18 mouse cellular contexts compared by ENCODE assay signal in genomic region chr6:103196838-103197237, GRCm38 (mm10).
A peak's percentile ranks its signal among the peaks of the same experiment; 100 is the strongest.
DNase-seq lines count a peak whose midpoint lies in the region; ATAC-seq lines count a peak whose summit lies in the region.
"Had no signal": no experiment of that assay in that cellular context is flagged by ENCODE, and none has a peak within 500 bp of the region (broad histone marks: within the 10 kb centered on the region; RNA-seq: fewer than 3 reads in every experiment).

No protein-coding gene starts in this region.

- peak; percentile 41; the same call in 1 of the 2 replicates for ATAC-seq in midbrain, embryonic 12.5 days (ENCODE audit: low FRiP score, low read depth)
- ATAC-seq in midbrain, embryonic 11.5 days (ENCODE audit: low FRiP score): no peak
- ATAC-seq in neural tube, embryonic 13.5 days (ENCODE audit: low read depth): peak; percentile 78
- ATAC-seq in midbrain, embryonic 16.5 days: 0 out of 2 replicates have a peak, but pooled peaks have one; percentile 25
- ATAC-seq: forebrain, embryonic 16.5 days; inflammation-experienced regulatory T-cells, adult 6 months had no signal

- no peaks in the 10 kb centered on the region for H3K4me1 ChIP-seq in midbrain, embryonic 12.5 days
- H3K4me1 ChIP-seq in midbrain, embryonic 11.5 days (ENCODE audit: control insufficient read depth, insufficient read depth, low read length): no peaks in the 10 kb centered on the region
- peaks cover 10% of the 10 kb centered on the region; the same call in 1 of the 2 replicates for H3K4me1 ChIP-seq in neural tube, embryonic 13.5 days (replicated peaks)
- no peaks in the 10 kb centered on the region for H3K4me1 ChIP-seq in midbrain, embryonic 16.5 days (ENCODE audit: control insufficient read depth, insufficient read depth, low read length)
- H3K4me1 ChIP-seq: embryonic facial prominence, embryonic 12.5 days; heart, embryonic 15.5 days had no signal

- H3K27ac ChIP-seq in midbrain, embryonic 12.5 days (replicated peaks): peak overlapping the region; percentile 46
- H3K27ac ChIP-seq in midbrain, embryonic 11.5 days (ENCODE audit: low read depth, low read length): no peak overlapping the region
- peak overlapping the region; percentile 59 for H3K27ac ChIP-seq in neural tube, embryonic 13.5 days (replicated peaks)
- H3K27ac ChIP-seq in midbrain, embryonic 16.5 days (ENCODE audit: low read length): peak overlapping the region; percentile 53; the same call in 1 of the 2 replicates
- H3K27ac ChIP-seq: embryonic facial prominence, embryonic 12.5 days; heart, embryonic 15.5 days had no signal

- no peak overlapping the region for H3K9ac ChIP-seq in midbrain, embryonic 12.5 days (replicated peaks)
- no peak overlapping the region for H3K9ac ChIP-seq in midbrain, embryonic 11.5 days (ENCODE audit: low read length)
- H3K9ac ChIP-seq in neural tube, embryonic 13.5 days: no peak overlapping the region
- H3K9ac ChIP-seq in midbrain, embryonic 16.5 days (ENCODE audit: low read depth, low read length): no peak overlapping the region
- H3K9ac ChIP-seq: embryonic facial prominence, embryonic 12.5 days; heart, embryonic 15.5 days had no signal

- WGBS in midbrain, embryonic 12.5 days: 83% methylated on average over 6 of the region's 6 CpGs
- 84% methylated on average over 6 of the region's 6 CpGs for WGBS in midbrain, embryonic 11.5 days
- WGBS in neural tube, embryonic 13.5 days: 57% methylated on average over 6 of the region's 6 CpGs
- 64% methylated on average over 6 of the region's 6 CpGs for WGBS in midbrain, embryonic 16.5 days

- no peak for DNase-seq in midbrain, embryonic 11.5 days (ENCODE audit: low spot score, missing footprints)
- no peak for DNase-seq in neural tube, embryonic 10.5 days (ENCODE audit: extremely low spot score, low spot score)
- DNase-seq in heart, adult 9 months (ENCODE audit: low spot score in 2 of 2): no peak
- DNase-seq: adrenal gland, adult 2 months; adrenal gland, postnatal 25 days; cerebellum, adult 8-10 months; cerebellum, postnatal 25 days; gastrocnemius, postnatal 10 days; heart, adult 18-20 months; heart, postnatal 14 days had no signal

- no peaks in the 10 kb centered on the region for H3K36me3 ChIP-seq in midbrain, embryonic 12.5 days
- H3K36me3 ChIP-seq in midbrain, embryonic 11.5 days (ENCODE audit: control insufficient read depth, insufficient read depth, low read length): no peaks in the 10 kb centered on the region
- no peaks in the 10 kb centered on the region for H3K36me3 ChIP-seq in neural tube, embryonic 13.5 days
- H3K36me3 ChIP-seq in midbrain, embryonic 16.5 days (ENCODE audit: control insufficient read depth, insufficient read depth, low read length): no peaks in the 10 kb centered on the region
- H3K36me3 ChIP-seq: embryonic facial prominence, embryonic 12.5 days; heart, embryonic 15.5 days had no signal

- no peak overlapping the region for H3K4me3 ChIP-seq in midbrain, embryonic 12.5 days
- no peak overlapping the region for H3K4me3 ChIP-seq in midbrain, embryonic 11.5 days (ENCODE audit: low read depth, low read length)
- H3K4me3 ChIP-seq in neural tube, embryonic 13.5 days: no peak overlapping the region
- H3K4me3 ChIP-seq in midbrain, embryonic 16.5 days (ENCODE audit: low read depth, low read length): no peak overlapping the region
- H3K4me3 ChIP-seq: embryonic facial prominence, embryonic 12.5 days; heart, embryonic 15.5 days had no signal

- no peaks in the 10 kb centered on the region for H3K27me3 ChIP-seq in midbrain, embryonic 12.5 days
- H3K27me3 ChIP-seq in midbrain, embryonic 11.5 days (ENCODE audit: control insufficient read depth, insufficient read depth, low read length): no peaks in the 10 kb centered on the region
- no peaks in the 10 kb centered on the region for H3K27me3 ChIP-seq in neural tube, embryonic 13.5 days
- H3K27me3 ChIP-seq in midbrain, embryonic 16.5 days (ENCODE audit: control insufficient read depth, insufficient read depth, low read depth, low read length): no peaks in the 10 kb centered on the region
- H3K27me3 ChIP-seq: embryonic facial prominence, embryonic 12.5 days; heart, embryonic 15.5 days had no signal

- no peak overlapping the region for H3K4me2 ChIP-seq in midbrain, embryonic 12.5 days (replicated peaks)
- H3K4me2 ChIP-seq in midbrain, embryonic 11.5 days: no peak overlapping the region
- H3K4me2 ChIP-seq in neural tube, embryonic 13.5 days: no peak overlapping the region
- no peak overlapping the region for H3K4me2 ChIP-seq in midbrain, embryonic 16.5 days (ENCODE audit: low read length)
- H3K4me2 ChIP-seq: embryonic facial prominence, embryonic 12.5 days; heart, embryonic 11.5 days; heart, embryonic 15.5 days had no signal

- H3K9me3 ChIP-seq in midbrain, embryonic 12.5 days: no peaks in the 10 kb centered on the region
- no peaks in the 10 kb centered on the region for H3K9me3 ChIP-seq in midbrain, embryonic 11.5 days (ENCODE audit: control insufficient read depth, low read length)
- H3K9me3 ChIP-seq in neural tube, embryonic 13.5 days: no peaks in the 10 kb centered on the region
- H3K9me3 ChIP-seq in midbrain, embryonic 16.5 days (replicated peaks; ENCODE audit: control insufficient read depth, low read length, poor library complexity, severe bottlenecking): no peaks in the 10 kb centered on the region
- H3K9me3 ChIP-seq: embryonic facial prominence, embryonic 12.5 days; heart, embryonic 15.5 days had no signal
